Mouse (Mus musculus) T-cell, adult 2 months (primary cell): ENCODE results near the gene Fam181a.

Experiments
- DNase-seq: peaks from one replicate; pipeline ENCODE4 v3.0.0; 2022; ENCODE audit warnings: low spot score

Gene Fam181a

GRCm38 (mm10) chr12:103314640-103315361, 4.0 kb downstream of the Fam181a start:
- DNase-seq = no peak

- no peak for DNase-seq
Observed at GRCm38 (mm10) chr12:103315831-103316545, 5.2 kb downstream of the Fam181a start.

- DNase-seq = no peak
Observed at GRCm38 (mm10) chr12:103322801-103323200, 12.0 kb downstream of the Fam181a start.

- peak; percentile 89 for DNase-seq
Observed at GRCm38 (mm10) chr12:103325156-103325857, 14.5 kb downstream of the Fam181a start.

GRCm38 (mm10) chr12:103326569-103326968, 15.8 kb downstream of the Fam181a start:
- DNase-seq = no peak

GRCm38 (mm10) chr12:103327107-103327506, 16.3 kb downstream of the Fam181a start:
- DNase-seq = no peak

GRCm38 (mm10) chr12:103328448-103329191, 17.8 kb downstream of the Fam181a start:
- DNase-seq = no peak

GRCm38 (mm10) chr12:103331491-103331890, 20.7 kb downstream of the Fam181a start:
- DNase-seq = peak; percentile 87

- DNase-seq = peak; percentile 45
Observed at GRCm38 (mm10) chr12:103332879-103333278, 22.1 kb downstream of the Fam181a start.

GRCm38 (mm10) chr12:103333426-103333825, 22.7 kb downstream of the Fam181a start:
- DNase-seq = peak; percentile 53

GRCm38 (mm10) chr12:103336766-103337165, 26.0 kb downstream of the Fam181a start:
- no peak for DNase-seq

- no peak for DNase-seq
Observed at GRCm38 (mm10) chr12:103338162-103338798, 27.5 kb downstream of the Fam181a start.

GRCm38 (mm10) chr12:103341212-103341611, 30.4 kb downstream of the Fam181a start:
- peak; percentile 91 for DNase-seq

- peak; percentile 71 for DNase-seq
Observed at GRCm38 (mm10) chr12:103343456-103343855, 32.7 kb downstream of the Fam181a start.

GRCm38 (mm10) chr12:103344934-103345333, 34.2 kb downstream of the Fam181a start:
- DNase-seq = no peak

- DNase-seq = no peak
Observed at GRCm38 (mm10) chr12:103346945-103347344, 36.2 kb downstream of the Fam181a start.

- no peak for DNase-seq
Observed at GRCm38 (mm10) chr12:103347406-103347805, 36.6 kb downstream of the Fam181a start.

GRCm38 (mm10) chr12:103348506-103348905, 37.7 kb downstream of the Fam181a start:
- peak; percentile 72 for DNase-seq

GRCm38 (mm10) chr12:103352735-103353134, 42.0 kb downstream of the Fam181a start:
- no peak for DNase-seq

GRCm38 (mm10) chr12:103353538-103353937, 42.8 kb downstream of the Fam181a start:
- DNase-seq = no peak

- no peak for DNase-seq
Observed at GRCm38 (mm10) chr12:103355746-103356414, 45.1 kb downstream of the Fam181a start, which contains the start of gene Asb2. Gene Asb2 (minus strand): TSS chr12:103356001.
